Mouse (Mus musculus) ES-E14 (cell line): ENCODE measurements around the gene Lonp2.

Experiments
- CHD2 ChIP-seq: IDR thresholded peaks from 2 replicates; pipeline ENCODE4 v1.6.1; 2014; ENCODE audit warnings: mild to moderate bottlenecking, low read depth, low read length, inconsistent platforms
- HCFC1 ChIP-seq: IDR thresholded peaks from 2 replicates; pipeline ENCODE4 v1.6.1; 2012; ENCODE audit warnings: low read length, inconsistent platforms, borderline replicate concordance; ENCODE audit not compliant: insufficient read depth
- ZC3H11A ChIP-seq: IDR thresholded peaks from 2 replicates; pipeline ENCODE4 v1.6.1; 2012; ENCODE audit warnings: low read depth, mild to moderate bottlenecking, inconsistent platforms, low read length, borderline replicate concordance

DNA sequence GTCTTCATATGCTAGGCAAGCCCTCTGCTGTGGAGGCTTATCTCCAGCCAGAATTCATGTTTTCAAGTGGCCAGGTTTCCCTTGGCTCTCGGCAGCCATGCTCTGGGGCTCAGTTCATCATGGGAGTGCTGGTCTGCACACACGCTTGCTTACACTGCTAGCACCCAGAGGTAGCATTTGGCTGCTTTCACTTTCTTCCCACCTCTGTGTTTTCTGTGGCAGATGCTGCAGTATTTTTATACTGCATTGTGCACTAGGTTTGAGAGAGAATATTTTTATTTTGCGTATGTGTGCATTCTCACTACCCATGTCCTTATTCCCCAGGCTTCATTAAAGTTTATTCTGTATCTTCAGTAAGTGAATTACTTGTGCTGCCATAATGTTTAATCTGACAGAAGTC lies 23.9 kb downstream of the Lonp2 start:
- no peak for TF ChIP-seq CHD2
- no peak for TF ChIP-seq HCFC1
- TF ChIP-seq ZC3H11A, result no peak
